In the genomic region with DNA sequence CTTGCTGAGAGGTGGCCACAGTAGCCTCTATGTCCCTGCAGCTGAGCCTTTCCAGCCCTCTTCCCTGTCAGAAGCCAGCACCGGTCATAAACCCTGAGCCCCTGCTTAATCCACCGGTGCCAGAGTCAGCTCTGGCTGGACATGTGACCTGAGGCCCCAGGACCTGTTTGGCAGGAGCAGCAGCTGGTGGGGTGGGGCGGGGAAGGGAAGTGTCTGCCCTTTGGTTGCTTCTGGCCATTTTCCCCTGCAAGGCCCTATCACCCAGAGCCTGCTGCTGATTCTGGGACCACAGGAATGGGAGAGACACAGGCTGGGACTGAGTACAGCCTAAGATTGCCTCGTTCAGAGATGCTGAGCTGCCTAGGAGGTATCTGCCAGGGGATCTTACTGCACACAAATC, we compare ENCODE assay signal across 10 mouse cellular contexts.
DNase-seq lines count a peak whose midpoint lies in the region; ATAC-seq and TF ChIP-seq lines count a peak whose summit lies in the region.
"Had no signal": no experiment of that assay in that cellular context is flagged by ENCODE, and none has a peak within 500 bp of the region (broad histone marks: within the 10 kb centered on the region; RNA-seq: fewer than 3 reads in every experiment).

No protein-coding gene starts in this region.

- H3K27me3 ChIP-seq in kidney, adult 2 months (replicated peaks; ENCODE audit: control insufficient read depth, insufficient read depth, low read length), result no peaks in the 10 kb centered on the region
- peaks cover 6% of the 10 kb centered on the region; the same call in 1 of the 2 replicates for H3K27me3 ChIP-seq in kidney, embryonic 15.5 days
- H3K27me3 ChIP-seq in myocyte (ENCODE audit: control insufficient read depth, insufficient read depth, insufficient read length), result no peaks in the 10 kb centered on the region
- H3K27me3 ChIP-seq: limb, embryonic 15.5 days had no signal

- peak; percentile 84 for DNase-seq in kidney, adult 2 months
- peak; percentile 62 for DNase-seq in heart, postnatal 4 days
- no peak for DNase-seq in right cerebral cortex, postnatal 10 days (ENCODE audit: low spot score in 2 of 2)
- no peak for DNase-seq in left cerebral cortex, postnatal 14 days (ENCODE audit: low spot score in 2 of 2)
- DNase-seq in ovary, postnatal 10 days (ENCODE audit: low spot score), result no peak

- no peak for ATAC-seq in kidney, embryonic 15.5 days (replicated peaks; ENCODE audit: low FRiP score)
- ATAC-seq: hindbrain, postnatal 0 days had no signal

- peak overlapping the region; percentile 16; the same call in 1 of the 2 replicates for H3K4me3 ChIP-seq in kidney, adult 2 months (ENCODE audit: insufficient read depth, low read depth, low read length)
- no peak overlapping the region for H3K4me3 ChIP-seq in kidney, embryonic 15.5 days (replicated peaks)
- H3K4me3 ChIP-seq in brown adipose tissue, adult 24 weeks (ENCODE audit: insufficient read depth, low read depth, low read length), result peak overlapping the region; percentile 4; the same call in 1 of the 2 replicates
- H3K4me3 ChIP-seq in myocyte, result no peak overlapping the region
- H3K4me3 ChIP-seq: limb, embryonic 15.5 days had no signal

- TF ChIP-seq CTCF in kidney, adult 2 months (conservative IDR thresholded peaks at IDR 0.05; ENCODE audit: insufficient read depth, insufficient read length, low read depth, low read length), result no peak

- peaks cover 50% of the 10 kb centered on the region; the same call in 1 of the 2 replicates for H3K4me1 ChIP-seq in kidney, adult 2 months (ENCODE audit: control insufficient read depth, insufficient read depth, low read length)
- peaks cover 50% of the 10 kb centered on the region for H3K4me1 ChIP-seq in kidney, embryonic 15.5 days
- peaks cover 16% of the 10 kb centered on the region for H3K4me1 ChIP-seq in brown adipose tissue, adult 24 weeks (ENCODE audit: control insufficient read depth, insufficient read depth, insufficient read length, low read length)

- no peak overlapping the region for H3K4me2 ChIP-seq in kidney, embryonic 15.5 days
- H3K4me2 ChIP-seq in myocyte (ENCODE audit: low read depth), result peak overlapping the region; percentile 38
- H3K4me2 ChIP-seq: limb, embryonic 15.5 days had no signal

- H3K9me3 ChIP-seq in kidney, embryonic 15.5 days (replicated peaks), result no peaks in the 10 kb centered on the region
- H3K9me3 ChIP-seq: limb, embryonic 15.5 days had no signal

- H3ac ChIP-seq in myocyte (ENCODE audit: control insufficient read depth, insufficient read length), result no peak overlapping the region

- no peaks in the 10 kb centered on the region for H3K36me3 ChIP-seq in kidney, adult 2 months (ENCODE audit: control insufficient read depth, insufficient read depth, low read length)
- no peaks in the 10 kb centered on the region for H3K36me3 ChIP-seq in kidney, embryonic 15.5 days
- H3K36me3 ChIP-seq in myocyte (ENCODE audit: control insufficient read depth, insufficient read depth), result peaks cover 3% of the 10 kb centered on the region
- H3K36me3 ChIP-seq: limb, embryonic 15.5 days had no signal

- no peak overlapping the region for H3K9ac ChIP-seq in kidney, embryonic 15.5 days
- H3K9ac ChIP-seq: limb, embryonic 15.5 days had no signal

- peaks cover 74% of the 10 kb centered on the region for H3K79me2 ChIP-seq in myocyte (ENCODE audit: control insufficient read depth, insufficient read depth)

- WGBS in kidney, adult 2 months, result 18% methylated on average over 4 of the region's 4 CpGs
- WGBS in kidney, embryonic 15.5 days, result 18% methylated on average over 4 of the region's 4 CpGs

- TF ChIP-seq POLR2A in kidney, adult 2 months (IDR thresholded peaks at IDR 0.05; ENCODE audit: low read depth, low read length), result no peak
- no peak for TF ChIP-seq POLR2A in myocyte (IDR thresholded peaks at IDR 0.05; ENCODE audit: insufficient read length, low read depth)

- intact Hi-C loops in left cerebral cortex, postnatal 14 days (cut with DNase I), result loop anchor here (10.0 kb wide), 1 partner anchor 413 kb away; no protein-coding TSS in a partner anchor

- H3K27ac ChIP-seq in kidney, adult 2 months (ENCODE audit: insufficient read depth, low read depth, low read length), result peak overlapping the region; percentile 90
- H3K27ac ChIP-seq in kidney, embryonic 15.5 days, result no peak overlapping the region
- peak overlapping the region; percentile 61 for H3K27ac ChIP-seq in brown adipose tissue, adult 24 weeks (replicated peaks; ENCODE audit: low read depth, low read length)
- H3K27ac ChIP-seq: limb, embryonic 15.5 days had no signal

TF ChIP-seq in myocyte, 11 proteins besides CTCF, POLR2A, EP300 and RAD21:
- no peak for TF ChIP-seq CEBPB (IDR thresholded peaks at IDR 0.05; ENCODE audit: insufficient read depth, poor library complexity, severe bottlenecking)
- no peak for TF ChIP-seq TCF3 (IDR thresholded peaks at IDR 0.05; ENCODE audit: insufficient read length, low read depth)
- no peak for TF ChIP-seq REST (IDR thresholded peaks at IDR 0.05; ENCODE audit: insufficient read depth, insufficient read length)
- TF ChIP-seq MYOG (IDR thresholded peaks at IDR 0.05; ENCODE audit: control insufficient read depth in 1 of 3, insufficient read depth in 1 of 3, insufficient read length in 2 of 3, low read depth in 2 of 3), result peak; percentile 24 to 83 (median 47)
- peak; percentile 74 for TF ChIP-seq USF1 (IDR thresholded peaks at IDR 0.05; ENCODE audit: low read depth)
- TF ChIP-seq MYOD1 (IDR thresholded peaks at IDR 0.05; ENCODE audit: control insufficient read depth in 1 of 3, insufficient read length in 2 of 3, low read depth in 2 of 3), result peak in 2 of 3 experiments; percentile 47 to 76

Comparison
In these comparisons a context has a peak if more than half of its experiments do, and no peak if none do; other contexts are left out.
1. H3K4me3 ChIP-seq: peak in kidney, adult 2 months (single experiment) and brown adipose tissue, adult 24 weeks (single experiment); none in kidney, embryonic 15.5 days (single experiment) and myocyte (single experiment).
2. DNase-seq: peak in kidney, adult 2 months (single experiment) and heart, postnatal 4 days (single experiment); none in right cerebral cortex, postnatal 10 days (0 of 2), left cerebral cortex, postnatal 14 days (0 of 2) and ovary, postnatal 10 days (single experiment).